Mouse (Mus musculus): ENCODE data around the gene Cdc42se1. TPM values are rescaled to one million over a fixed set of nuclear protein-coding genes. Genes with fewer than 3 reads are reported as not detected.

Cdc42se1 gene
- polyA plus RNA-seq, 1 experiment from 2014 or later: 111 TPM

- 88% methylated on average over 12 of the region's 12 CpGs for WGBS
- peaks cover 57% of the 10 kb centered on the region for H3K36me3 ChIP-seq
- DNase-seq (ENCODE audit: low spot score): no peak
Measured at GRCm38 (mm10) chr3:95270766-95271364, 42.3 kb downstream of the Cdc42se1 start.

GRCm38 (mm10) chr3:95273471-95273870 is 44.9 kb downstream of the Cdc42se1 start:
- H3K9me3 ChIP-seq: no peaks in the 10 kb centered on the region
- no peak overlapping the region for H3K4me3 ChIP-seq
- DNase-seq (ENCODE audit: low spot score): no peak
- H3K4me1 ChIP-seq (replicated peaks): no peaks in the 10 kb centered on the region
- H3K27me3 ChIP-seq (ENCODE audit: insufficient read depth, poor library complexity, severe bottlenecking): no peaks in the 10 kb centered on the region
- no peak overlapping the region for H3K27ac ChIP-seq
- peaks cover 31% of the 10 kb centered on the region for H3K36me3 ChIP-seq
- WGBS: 92% methylated on average over 5 of the region's 5 CpGs

More at GRCm38 (mm10) chr3:95270766-95271364, 42.3 kb downstream of the Cdc42se1 start:
- H3K4me3 ChIP-seq: no peak overlapping the region
- no peaks in the 10 kb centered on the region for H3K9me3 ChIP-seq
- no peaks in the 10 kb centered on the region for H3K27me3 ChIP-seq (ENCODE audit: insufficient read depth, poor library complexity, severe bottlenecking)
- no peak overlapping the region for H3K27ac ChIP-seq
- no peaks in the 10 kb centered on the region for H3K4me1 ChIP-seq (replicated peaks)

GRCm38 (mm10) chr3:95274453-95274852 is 45.9 kb downstream of the Cdc42se1 start:
- peaks cover 23% of the 10 kb centered on the region for H3K36me3 ChIP-seq
- 92% methylated on average over 4 of the region's 4 CpGs for WGBS

GRCm38 (mm10) chr3:95275161-95275560 is 46.6 kb downstream of the Cdc42se1 start:
- Histone ChIP-seq H3K27ac (no peak overlapping the region), H3K4me1 (replicated peaks) (no peaks in the 10 kb centered on the region), H3K4me3 (no peak overlapping the region), H3K9me3 (no peaks in the 10 kb centered on the region), H3K36me3 (peaks cover 19% of the 10 kb centered on the region), H3K27me3 (ENCODE audit: insufficient read depth, poor library complexity, severe bottlenecking) (no peaks in the 10 kb centered on the region)
- WGBS: 84% methylated on average over 6 of the region's 6 CpGs
- no peak for DNase-seq (ENCODE audit: low spot score)

More at GRCm38 (mm10) chr3:95274453-95274852, 45.9 kb downstream of the Cdc42se1 start:
- Histone ChIP-seq H3K4me1 (replicated peaks) (no peaks in the 10 kb centered on the region), H3K27me3 (ENCODE audit: insufficient read depth, poor library complexity, severe bottlenecking) (no peaks in the 10 kb centered on the region), H3K9me3 (no peaks in the 10 kb centered on the region), H3K27ac (no peak overlapping the region), H3K4me3 (no peak overlapping the region)
- DNase-seq (ENCODE audit: low spot score): no peak

- Histone ChIP-seq H3K27ac (no peak overlapping the region), H3K4me1 (replicated peaks) (peaks cover 10% of the 10 kb centered on the region), H3K9me3 (no peaks in the 10 kb centered on the region), H3K4me3 (no peak overlapping the region), H3K36me3 (peaks cover 19% of the 10 kb centered on the region), H3K27me3 (ENCODE audit: insufficient read depth, poor library complexity, severe bottlenecking) (no peaks in the 10 kb centered on the region)
- 79% methylated on average over 5 of the region's 5 CpGs for WGBS
- no peak for DNase-seq (ENCODE audit: low spot score)
Measured at GRCm38 (mm10) chr3:95276428-95276934, 47.9 kb downstream of the Cdc42se1 start.

- WGBS: 94% methylated on average over 1 of the region's 1 CpGs
- peaks cover 19% of the 10 kb centered on the region for H3K36me3 ChIP-seq
- no peak overlapping the region for H3K4me3 ChIP-seq
- H3K27me3 ChIP-seq (ENCODE audit: insufficient read depth, poor library complexity, severe bottlenecking): no peaks in the 10 kb centered on the region
- no peaks in the 10 kb centered on the region for H3K9me3 ChIP-seq
- DNase-seq (ENCODE audit: low spot score): no peak
- H3K4me1 ChIP-seq (replicated peaks): peaks cover 14% of the 10 kb centered on the region
- no peak overlapping the region for H3K27ac ChIP-seq
Measured at GRCm38 (mm10) chr3:95277149-95277551, 48.6 kb downstream of the Cdc42se1 start.

- peak overlapping the region; percentile 96 for H3K27ac ChIP-seq
- 28% methylated on average over 8 of the region's 8 CpGs for WGBS
Measured at GRCm38 (mm10) chr3:95280747-95281146, 52.2 kb downstream of the Cdc42se1 start.

GRCm38 (mm10) chr3:95281216-95282126 is 52.9 kb downstream of the Cdc42se1 start, which contains the start of the genes Mindy1 and Prune1:
TSS of gene Mindy1 (plus strand) at chr3:95281345.
TSS of gene Prune1 (minus strand) at chr3:95282076.
- Histone ChIP-seq H3K4me1 (replicated peaks) (peaks cover 34% of the 10 kb centered on the region), H3K27me3 (ENCODE audit: insufficient read depth, poor library complexity, severe bottlenecking) (no peaks in the 10 kb centered on the region), H3K4me3 (peak within 1 kb of the TSS; percentile 78), H3K9me3 (no peaks in the 10 kb centered on the region), H3K36me3 (peaks cover 2% of the 10 kb centered on the region; the same call in 1 of the 2 replicates), H3K27ac (peak within 1 kb of the TSS; percentile 96)
- WGBS: under 1% methylated on average over 53 of the region's 53 CpGs
- DNase-seq (ENCODE audit: low spot score): peak; percentile 97

More at GRCm38 (mm10) chr3:95280747-95281146, 52.2 kb downstream of the Cdc42se1 start:
- Histone ChIP-seq H3K4me3 (peak overlapping the region; percentile 78), H3K36me3 (no peaks in the 10 kb centered on the region; the same call in 1 of the 2 replicates), H3K27me3 (ENCODE audit: insufficient read depth, poor library complexity, severe bottlenecking) (no peaks in the 10 kb centered on the region), H3K4me1 (replicated peaks) (peaks cover 34% of the 10 kb centered on the region), H3K9me3 (no peaks in the 10 kb centered on the region)
- peak; percentile 18 for DNase-seq (ENCODE audit: low spot score)

- WGBS: under 1% methylated on average over 11 of the region's 11 CpGs
Measured at GRCm38 (mm10) chr3:95282381-95282864, 53.9 kb downstream of the Cdc42se1 start.

GRCm38 (mm10) chr3:95282865-95283588 is 54.5 kb downstream of the Cdc42se1 start:
- H3K4me3 ChIP-seq: peak overlapping the region; percentile 78
- no peaks in the 10 kb centered on the region for H3K27me3 ChIP-seq (ENCODE audit: insufficient read depth, poor library complexity, severe bottlenecking)
- peaks cover 34% of the 10 kb centered on the region for H3K4me1 ChIP-seq (replicated peaks)
- H3K9me3 ChIP-seq: no peaks in the 10 kb centered on the region
- peak; percentile 83 for DNase-seq (ENCODE audit: low spot score)
- WGBS: under 1% methylated on average over 51 of the region's 51 CpGs
- peaks cover 11% of the 10 kb centered on the region for H3K36me3 ChIP-seq
- peak overlapping the region; percentile 96 for H3K27ac ChIP-seq

More at GRCm38 (mm10) chr3:95282381-95282864, 53.9 kb downstream of the Cdc42se1 start:
- peaks cover 34% of the 10 kb centered on the region for H3K4me1 ChIP-seq (replicated peaks)
- no peaks in the 10 kb centered on the region for H3K9me3 ChIP-seq
- H3K27ac ChIP-seq: peak overlapping the region; percentile 96
- peaks cover 5% of the 10 kb centered on the region for H3K36me3 ChIP-seq
- no peak for DNase-seq (ENCODE audit: low spot score)
- no peaks in the 10 kb centered on the region for H3K27me3 ChIP-seq (ENCODE audit: insufficient read depth, poor library complexity, severe bottlenecking)
- H3K4me3 ChIP-seq: peak overlapping the region; percentile 78

GRCm38 (mm10) chr3:95283589-95283941 is 55.0 kb downstream of the Cdc42se1 start:
- peak overlapping the region; percentile 78 for H3K4me3 ChIP-seq
- H3K27ac ChIP-seq: peak overlapping the region; percentile 96
- no peaks in the 10 kb centered on the region for H3K9me3 ChIP-seq
- no peak for DNase-seq (ENCODE audit: low spot score)
- H3K4me1 ChIP-seq (replicated peaks): peaks cover 34% of the 10 kb centered on the region
- H3K27me3 ChIP-seq (ENCODE audit: insufficient read depth, poor library complexity, severe bottlenecking): no peaks in the 10 kb centered on the region
- WGBS: 4% methylated on average over 7 of the region's 7 CpGs
- H3K36me3 ChIP-seq: peaks cover 17% of the 10 kb centered on the region

GRCm38 (mm10) chr3:95284062-95284461 is 55.5 kb downstream of the Cdc42se1 start:
- 27% methylated on average over 1 of the region's 1 CpGs for WGBS
- H3K4me3 ChIP-seq: peak overlapping the region; percentile 78
- no peaks in the 10 kb centered on the region for H3K9me3 ChIP-seq
- H3K27ac ChIP-seq: peak overlapping the region; percentile 96
- DNase-seq (ENCODE audit: low spot score): no peak
- peaks cover 22% of the 10 kb centered on the region for H3K36me3 ChIP-seq
- H3K4me1 ChIP-seq (replicated peaks): peaks cover 34% of the 10 kb centered on the region
- no peaks in the 10 kb centered on the region for H3K27me3 ChIP-seq (ENCODE audit: insufficient read depth, poor library complexity, severe bottlenecking)
